Mouse (Mus musculus) liver, postnatal 0 days (tissue): ENCODE results near the gene Rad51b.

ENCODE experiments used
- CTCF ChIP-seq: sonication (generic); IDR thresholded peaks from 2 replicates; pipeline ENCODE4 v1.5.1; 2016; ENCODE audit warnings: antibody characterized with exemption, low read depth
- EP300 ChIP-seq: IDR thresholded peaks from 2 replicates; pipeline ENCODE4 v1.6.1; 2016; ENCODE audit warnings: antibody characterized with exemption, low read depth, mild to moderate bottlenecking

DNA sequence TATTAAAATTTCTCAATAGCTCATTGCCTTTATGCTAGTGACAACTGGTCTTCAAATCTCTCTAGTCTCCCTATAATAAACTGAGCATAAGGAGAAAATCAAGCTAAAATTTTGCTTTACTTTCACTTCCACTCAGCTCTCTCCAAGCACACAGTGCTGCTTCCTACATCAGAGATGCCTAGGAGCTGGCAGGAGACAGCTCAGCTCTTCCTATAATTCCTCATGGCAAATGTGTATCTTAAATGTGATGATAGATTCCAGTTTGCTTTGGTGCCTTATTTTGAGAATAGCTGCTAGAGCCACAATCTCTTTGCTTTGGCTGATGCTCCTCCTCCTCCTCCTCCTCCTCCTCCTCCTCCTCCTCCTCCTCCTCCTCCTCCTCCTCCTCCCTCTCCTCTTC lies 428.6 kb downstream of the Rad51b start:
- TF ChIP-seq CTCF = no peak
- no peak for TF ChIP-seq EP300
